Mouse (Mus musculus) liver, embryonic 15.5 days (tissue): ENCODE results near the gene Clcn5. TPM values are rescaled to one million over a fixed set of nuclear protein-coding genes. Genes with fewer than 3 reads are reported as not detected.

ENCODE experiments used
- ATAC-seq: fragments of 200-750 bp; cut with Nextera tagmentation; 2 replicates; pipeline ENCODE4 v1.8.0; 2017; ENCODE audit warnings: moderate number of reproducible peaks, mild to moderate bottlenecking, moderate library complexity; ENCODE audit not compliant: insufficient read depth
- H3K27ac ChIP-seq: fragments of 300-500 bp; sonication (generic); replicated peaks from 2 replicates; pipeline ENCODE4 v1.5.1; 2015; ENCODE audit warnings: mild to moderate bottlenecking, inconsistent platforms
- H3K27me3 ChIP-seq: fragments of 300-500 bp; sonication (generic); 2 replicates; pipeline ENCODE4 v1.6.1; 2015; ENCODE audit warnings: mild to moderate bottlenecking, inconsistent platforms
- H3K36me3 ChIP-seq: fragments of 300-500 bp; sonication (generic); replicated peaks from 2 replicates; pipeline ENCODE4 v1.6.1; 2015; ENCODE audit warnings: moderate library complexity, mild to moderate bottlenecking, inconsistent platforms
- H3K4me1 ChIP-seq: fragments of 300-500 bp; sonication (generic); replicated peaks from 2 replicates; pipeline ENCODE4 v1.6.1; 2015; ENCODE audit warnings: inconsistent platforms
- H3K4me2 ChIP-seq: fragments of 300-500 bp; sonication (generic); 2 replicates; pipeline ENCODE4 v1.6.1; 2015; ENCODE audit warnings: moderate library complexity, mild to moderate bottlenecking, inconsistent platforms
- H3K4me3 ChIP-seq: fragments of 300-500 bp; sonication (generic); replicated peaks from 2 replicates; pipeline ENCODE4 v1.5.1; 2015; ENCODE audit warnings: mild to moderate bottlenecking, inconsistent platforms
- H3K9ac ChIP-seq: fragments of 300-500 bp; sonication (generic); 2 replicates; pipeline ENCODE4 v1.6.1; 2015; ENCODE audit warnings: moderate library complexity, mild to moderate bottlenecking, inconsistent platforms
- H3K9me3 ChIP-seq: fragments of 300-500 bp; sonication (generic); replicated peaks from 2 replicates; pipeline ENCODE4 v1.6.1; 2016; ENCODE audit warnings: inconsistent platforms
- WGBS: fragments of 180-500 bp; shearing (Covaris S2); methylation state at CpG from one replicate; pipeline ENCODE4 v1.1.7; 2015; ENCODE audit warnings: mixed read lengths; ENCODE audit not compliant: insufficient replicate concordance; 5-methylcytosine and 5-hydroxymethylcytosine counted together
- polyA plus RNA-seq: library from polyadenylated mRNA; unstranded; fragments of >200 nt; fragmentation: Nextera tagmentation; extraction: Ambion mirVana; gene quantifications from 2 replicates; pipeline ENCODE4 v1.2.1, GENCODE M21; 2015

Clcn5 gene
- polyA plus RNA-seq, 1 experiment from 2014 or later, result 2.8 TPM

GRCm38 (mm10) chrX:7197833-7198232 lies 121.3 kb downstream of the Clcn5 start:
- H3K27ac ChIP-seq, result no peak overlapping the region
- H3K4me1 ChIP-seq, result no peaks in the 10 kb centered on the region
- H3K9ac ChIP-seq, result no peak overlapping the region
- WGBS, result 39% methylated on average over 1 of the region's 1 CpGs
- no peak overlapping the region for H3K4me2 ChIP-seq
- no peak for ATAC-seq
- H3K36me3 ChIP-seq, result no peaks in the 10 kb centered on the region
- no peaks in the 10 kb centered on the region for H3K27me3 ChIP-seq
- H3K9me3 ChIP-seq, result no peaks in the 10 kb centered on the region
- no peak overlapping the region for H3K4me3 ChIP-seq

DNA sequence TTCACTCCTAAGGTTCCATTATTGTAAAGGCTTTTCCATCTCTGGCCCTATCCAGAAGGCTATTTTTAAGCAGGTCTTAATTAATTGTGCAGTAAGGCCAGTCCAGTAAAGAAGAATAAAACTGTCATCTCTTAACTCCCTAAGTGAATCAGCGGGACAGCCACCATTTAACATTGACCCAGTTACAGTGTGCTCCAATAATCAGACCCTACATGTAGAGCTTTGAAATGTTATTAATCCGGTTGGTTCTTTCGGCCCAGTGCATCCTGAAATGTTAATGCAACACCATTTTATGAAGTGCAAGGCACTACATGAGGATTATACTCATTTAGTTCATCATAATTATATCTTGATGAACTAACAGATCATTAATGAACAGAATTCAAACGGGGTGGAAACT lies 128.3 kb downstream of the Clcn5 start:
- Histone ChIP-seq H3K9me3 (no peaks in the 10 kb centered on the region), H3K4me2 (no peak overlapping the region), H3K4me3 (no peak overlapping the region), H3K4me1 (no peaks in the 10 kb centered on the region), H3K36me3 (no peaks in the 10 kb centered on the region), H3K27ac (no peak overlapping the region), H3K27me3 (no peaks in the 10 kb centered on the region), H3K9ac (no peak overlapping the region)
- WGBS, result 66% methylated on average over 4 of the region's 4 CpGs
- ATAC-seq, result no peak

- peak overlapping the region; percentile 41 for H3K4me2 ChIP-seq
- ATAC-seq, result no peak
- 18% methylated on average over 17 of the region's 17 CpGs for WGBS
- H3K36me3 ChIP-seq, result no peaks in the 10 kb centered on the region
- peak overlapping the region; percentile 30 for H3K4me3 ChIP-seq
- H3K9ac ChIP-seq, result no peak overlapping the region
- no peaks in the 10 kb centered on the region for H3K9me3 ChIP-seq
- H3K27me3 ChIP-seq, result no peaks in the 10 kb centered on the region
- H3K4me1 ChIP-seq, result no peaks in the 10 kb centered on the region
- no peak overlapping the region; the same call in 1 of the 2 replicates for H3K27ac ChIP-seq
Measured at GRCm38 (mm10) chrX:7188311-7188807, 130.8 kb downstream of the Clcn5 start.

DNA sequence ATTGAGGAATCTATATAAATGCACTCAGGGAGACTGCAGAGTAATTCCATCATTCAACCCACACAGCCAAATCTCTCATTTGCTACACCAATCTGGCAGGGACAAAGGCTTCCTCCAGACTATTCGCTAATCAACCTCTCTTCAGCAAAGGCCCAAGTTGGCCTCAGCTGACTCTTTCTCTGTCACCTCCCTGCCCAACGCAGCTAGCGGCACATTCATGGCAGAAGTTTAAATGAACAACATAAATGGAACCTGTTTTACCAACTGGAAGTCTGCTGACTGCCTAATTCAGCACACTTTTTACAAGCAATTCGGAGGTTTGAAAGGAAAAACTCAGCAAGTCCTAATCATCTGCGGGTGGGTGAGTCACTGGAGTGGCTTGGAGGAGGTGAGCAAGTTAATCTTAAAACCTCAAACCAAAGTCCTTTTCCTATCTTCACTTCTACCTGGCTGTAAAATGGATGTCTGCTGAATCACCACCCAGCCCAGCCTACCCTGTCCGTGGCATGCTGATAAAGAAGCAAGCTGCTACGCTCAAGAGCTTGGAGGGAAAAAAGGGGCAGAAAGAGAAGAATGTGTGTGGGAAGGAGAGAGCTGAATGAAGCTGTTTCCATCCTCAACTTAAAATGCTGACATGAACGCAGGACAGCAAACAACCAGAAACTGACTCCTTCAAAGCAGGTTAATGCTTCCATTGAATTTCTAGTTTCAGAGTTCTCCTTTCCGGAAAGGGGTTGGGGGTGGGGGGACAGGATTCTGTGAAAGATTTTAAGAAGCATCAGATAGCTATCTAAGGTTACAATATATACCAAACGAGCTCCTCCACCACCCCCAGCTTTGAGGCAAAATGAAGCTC lies 131.5 kb downstream of the Clcn5 start:
- H3K27ac ChIP-seq, result no peak overlapping the region
- no peaks in the 10 kb centered on the region for H3K9me3 ChIP-seq
- H3K27me3 ChIP-seq, result no peaks in the 10 kb centered on the region
- ATAC-seq, result no peak
- no peak overlapping the region for H3K9ac ChIP-seq
- peak overlapping the region; percentile 30 for H3K4me3 ChIP-seq
- peak overlapping the region; percentile 41 for H3K4me2 ChIP-seq
- no peaks in the 10 kb centered on the region for H3K36me3 ChIP-seq
- 30% methylated on average over 10 of the region's 10 CpGs for WGBS
- no peaks in the 10 kb centered on the region for H3K4me1 ChIP-seq

DNA sequence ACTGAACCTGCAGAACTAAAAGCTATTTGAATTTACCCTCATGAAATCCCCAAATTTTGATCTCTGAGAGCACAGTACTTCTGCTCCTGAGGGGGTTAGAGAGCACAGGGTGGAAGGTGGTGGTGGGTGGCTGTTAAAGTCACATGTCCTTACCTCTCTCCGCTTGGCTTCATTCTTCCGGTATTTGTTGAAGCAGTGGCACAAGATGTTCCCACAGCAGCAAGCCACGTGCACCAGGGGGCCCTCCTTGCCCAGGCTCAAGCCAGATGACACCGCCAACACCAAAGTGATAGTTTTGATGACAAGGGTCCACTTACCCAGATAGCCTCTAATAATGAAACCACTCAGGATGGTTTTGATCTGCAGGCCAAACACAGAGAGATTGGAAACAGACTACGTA lies 149.0 kb downstream of the Clcn5 start:
- H3K4me2 ChIP-seq, result no peak overlapping the region
- no peaks in the 10 kb centered on the region for H3K36me3 ChIP-seq
- H3K9me3 ChIP-seq, result no peaks in the 10 kb centered on the region
- 74% methylated on average over 5 of the region's 5 CpGs for WGBS
- ATAC-seq, result no peak
- no peaks in the 10 kb centered on the region for H3K27me3 ChIP-seq
- H3K4me1 ChIP-seq, result no peaks in the 10 kb centered on the region
- H3K4me3 ChIP-seq, result no peak overlapping the region
- no peak overlapping the region for H3K27ac ChIP-seq
- no peak overlapping the region for H3K9ac ChIP-seq

DNA sequence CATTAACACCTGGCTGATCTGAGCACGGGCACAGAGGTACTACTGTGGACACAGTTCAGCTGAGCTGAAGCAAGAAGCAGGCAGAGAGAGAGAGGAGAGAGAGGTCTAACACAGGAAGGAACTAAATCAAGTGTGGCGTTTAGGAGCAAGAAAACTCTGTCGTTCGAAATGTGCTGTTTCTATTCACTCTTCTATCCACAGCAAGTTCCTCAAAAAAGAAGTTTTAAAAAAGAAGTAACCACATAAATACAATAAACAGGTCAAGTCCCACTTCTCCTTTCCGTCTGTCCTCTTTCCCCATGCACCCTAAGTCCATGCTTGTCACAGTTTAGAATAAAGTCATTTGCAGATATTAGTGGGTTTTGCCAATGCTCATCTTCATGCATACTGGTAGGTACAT lies 150.4 kb downstream of the Clcn5 start:
- 28% methylated on average over 5 of the region's 5 CpGs for WGBS
- Histone ChIP-seq H3K36me3 (no peaks in the 10 kb centered on the region), H3K4me1 (no peaks in the 10 kb centered on the region), H3K27me3 (no peaks in the 10 kb centered on the region), H3K4me2 (no peak overlapping the region), H3K27ac (no peak overlapping the region), H3K9ac (no peak overlapping the region), H3K9me3 (no peaks in the 10 kb centered on the region), H3K4me3 (no peak overlapping the region)
- ATAC-seq, result no peak

DNA sequence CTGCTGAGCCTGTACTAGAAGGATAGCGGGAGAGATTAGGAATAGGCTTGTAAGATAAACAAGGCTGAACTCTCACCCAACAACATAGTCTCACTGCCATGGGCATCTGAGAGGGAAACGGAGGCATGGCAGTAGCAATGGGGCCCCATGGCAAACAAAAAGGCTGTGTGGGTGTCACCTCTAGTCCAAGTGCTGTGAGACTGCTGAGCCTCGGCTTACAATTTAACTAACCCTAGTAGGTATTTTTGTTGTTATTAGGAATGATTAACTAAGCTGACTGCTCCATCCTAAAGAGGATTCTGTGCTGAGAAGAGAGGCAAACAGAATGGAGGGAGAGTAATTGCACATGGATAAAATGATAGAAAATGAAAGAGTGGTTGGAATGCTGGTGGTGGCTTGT lies 161.2 kb downstream of the Clcn5 start:
- H3K27ac ChIP-seq, result no peak overlapping the region
- H3K4me1 ChIP-seq, result no peaks in the 10 kb centered on the region
- H3K4me3 ChIP-seq, result no peak overlapping the region
- no peak overlapping the region for H3K9ac ChIP-seq
- no peaks in the 10 kb centered on the region for H3K9me3 ChIP-seq
- no peak for ATAC-seq
- no peaks in the 10 kb centered on the region for H3K27me3 ChIP-seq
- no peak overlapping the region for H3K4me2 ChIP-seq
- WGBS, result 54% methylated on average over 3 of the region's 3 CpGs
- H3K36me3 ChIP-seq, result no peaks in the 10 kb centered on the region

DNA sequence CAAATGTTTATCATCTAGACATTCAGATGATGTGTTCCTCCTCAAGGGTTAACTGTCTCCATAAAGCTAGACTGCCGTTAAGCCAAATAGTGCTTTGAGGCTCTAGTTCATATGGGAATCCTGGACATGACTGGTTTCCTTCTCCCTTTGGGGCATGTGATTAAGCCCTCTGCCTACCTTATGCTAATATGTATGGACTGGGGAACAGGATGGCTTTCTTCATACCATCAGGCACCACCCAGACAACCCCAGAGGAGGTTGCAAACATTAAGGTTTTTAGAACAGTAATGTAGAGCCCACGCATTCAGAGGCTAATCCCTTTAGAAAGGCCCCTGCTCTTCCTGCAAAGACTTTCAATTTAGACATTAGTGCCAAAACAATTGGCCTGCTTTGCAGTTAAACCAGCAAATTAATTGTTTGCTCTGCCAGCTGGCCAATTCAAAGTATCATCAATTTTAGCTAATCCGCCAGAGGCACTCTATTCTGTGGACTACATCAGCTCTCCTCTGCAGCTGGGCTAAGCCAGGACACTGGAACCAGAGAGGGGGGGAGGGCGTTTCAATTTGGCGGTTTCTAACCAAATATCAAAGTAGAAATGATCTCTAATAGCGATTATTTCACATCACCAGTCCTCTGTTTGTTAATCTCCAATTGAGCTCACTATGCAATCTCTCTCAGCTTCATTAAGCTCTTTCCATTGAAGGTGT lies 163.0 kb downstream of the Clcn5 start:
- H3K9ac ChIP-seq, result no peak overlapping the region
- H3K36me3 ChIP-seq, result no peaks in the 10 kb centered on the region
- no peaks in the 10 kb centered on the region for H3K27me3 ChIP-seq
- 64% methylated on average over 6 of the region's 6 CpGs for WGBS
- H3K27ac ChIP-seq, result no peak overlapping the region
- H3K4me2 ChIP-seq, result no peak overlapping the region
- no peak for ATAC-seq
- no peak overlapping the region for H3K4me3 ChIP-seq
- H3K9me3 ChIP-seq, result no peaks in the 10 kb centered on the region
- H3K4me1 ChIP-seq, result no peaks in the 10 kb centered on the region

DNA sequence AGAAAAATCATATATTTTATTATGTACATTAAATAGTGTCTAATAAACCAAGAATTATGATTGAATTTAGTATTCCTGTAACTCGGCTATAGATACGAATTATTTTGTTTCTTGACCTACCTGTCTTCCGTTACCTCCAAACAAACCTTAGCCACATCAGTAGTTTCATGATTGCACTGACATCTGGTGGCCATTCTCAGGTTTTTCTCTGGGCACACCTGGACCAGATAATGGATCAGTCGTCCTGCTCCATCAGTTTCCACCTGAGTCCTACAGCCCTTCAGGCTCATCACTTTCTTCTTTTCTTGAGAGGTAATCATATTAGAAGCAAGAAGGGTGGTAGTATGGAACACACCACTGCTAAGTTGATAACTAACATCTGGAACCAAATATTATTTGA lies 169.0 kb downstream of the Clcn5 start:
- ATAC-seq, result no peak
- Histone ChIP-seq H3K4me3 (no peak overlapping the region), H3K27ac (no peak overlapping the region), H3K4me2 (no peak overlapping the region), H3K9me3 (no peaks in the 10 kb centered on the region), H3K9ac (no peak overlapping the region), H3K4me1 (no peaks in the 10 kb centered on the region), H3K27me3 (no peaks in the 10 kb centered on the region), H3K36me3 (no peaks in the 10 kb centered on the region)
- WGBS, result 50% methylated on average over 4 of the region's 4 CpGs

GRCm38 (mm10) chrX:7146156-7146555 lies 173.0 kb downstream of the Clcn5 start:
- no peak overlapping the region for H3K27ac ChIP-seq
- H3K36me3 ChIP-seq, result no peaks in the 10 kb centered on the region
- no peaks in the 10 kb centered on the region for H3K27me3 ChIP-seq
- no peak overlapping the region for H3K4me3 ChIP-seq
- H3K4me1 ChIP-seq, result no peaks in the 10 kb centered on the region
- H3K4me2 ChIP-seq, result no peak overlapping the region
- H3K9ac ChIP-seq, result no peak overlapping the region
- 38% methylated on average over 7 of the region's 7 CpGs for WGBS
- ATAC-seq, result no peak
- H3K9me3 ChIP-seq, result no peaks in the 10 kb centered on the region

DNA sequence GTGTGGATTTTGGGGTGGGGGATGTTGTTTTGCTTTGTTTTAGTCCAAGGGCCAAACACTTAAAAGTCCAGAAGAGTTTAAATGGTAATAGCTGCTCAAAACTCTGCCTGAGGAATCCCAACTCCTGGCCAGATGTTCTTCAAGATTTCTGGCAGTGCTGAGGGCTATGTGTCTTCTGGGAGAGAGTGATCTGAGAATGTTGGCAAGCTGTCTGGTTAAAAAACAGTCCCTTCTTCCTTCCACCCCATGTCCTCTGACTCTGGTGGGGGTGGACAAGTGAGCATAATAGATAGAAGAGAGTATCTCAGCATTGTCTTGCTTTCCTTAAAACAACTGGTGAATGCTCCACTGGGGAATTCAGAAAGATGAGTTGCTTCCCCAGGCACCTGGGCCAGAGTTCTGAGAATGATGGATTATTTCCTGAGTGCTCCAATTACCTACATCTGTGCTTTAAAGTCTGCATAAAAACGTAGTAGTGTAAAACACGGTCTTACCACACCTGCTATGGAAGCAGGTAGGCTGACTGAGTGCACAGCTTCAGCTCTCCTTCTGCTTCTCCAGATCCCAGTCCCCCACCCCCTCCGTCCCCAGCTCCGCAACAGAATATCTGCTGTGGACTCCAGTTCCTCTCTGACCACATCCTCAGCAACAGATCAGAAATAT lies 197.4 kb downstream of the Clcn5 start:
- no peak overlapping the region for H3K27ac ChIP-seq
- H3K27me3 ChIP-seq, result no peaks in the 10 kb centered on the region
- H3K9ac ChIP-seq, result no peak overlapping the region
- H3K4me3 ChIP-seq, result no peak overlapping the region
- no peak for ATAC-seq
- no peaks in the 10 kb centered on the region for H3K4me1 ChIP-seq
- no peak overlapping the region for H3K4me2 ChIP-seq
- H3K9me3 ChIP-seq, result no peaks in the 10 kb centered on the region
- H3K36me3 ChIP-seq, result no peaks in the 10 kb centered on the region
- 33% methylated on average over 4 of the region's 4 CpGs for WGBS
